Mouse (Mus musculus): ENCODE measurements around the gene Grem2. TPM values are rescaled to one million over a fixed set of nuclear protein-coding genes. Genes with fewer than 3 reads are reported as not detected.

The Grem2 gene
- under 1 TPM in 1 of 2 experiments, not detected in 1; 0.25 TPM for total RNA-seq (2021)

DNA sequence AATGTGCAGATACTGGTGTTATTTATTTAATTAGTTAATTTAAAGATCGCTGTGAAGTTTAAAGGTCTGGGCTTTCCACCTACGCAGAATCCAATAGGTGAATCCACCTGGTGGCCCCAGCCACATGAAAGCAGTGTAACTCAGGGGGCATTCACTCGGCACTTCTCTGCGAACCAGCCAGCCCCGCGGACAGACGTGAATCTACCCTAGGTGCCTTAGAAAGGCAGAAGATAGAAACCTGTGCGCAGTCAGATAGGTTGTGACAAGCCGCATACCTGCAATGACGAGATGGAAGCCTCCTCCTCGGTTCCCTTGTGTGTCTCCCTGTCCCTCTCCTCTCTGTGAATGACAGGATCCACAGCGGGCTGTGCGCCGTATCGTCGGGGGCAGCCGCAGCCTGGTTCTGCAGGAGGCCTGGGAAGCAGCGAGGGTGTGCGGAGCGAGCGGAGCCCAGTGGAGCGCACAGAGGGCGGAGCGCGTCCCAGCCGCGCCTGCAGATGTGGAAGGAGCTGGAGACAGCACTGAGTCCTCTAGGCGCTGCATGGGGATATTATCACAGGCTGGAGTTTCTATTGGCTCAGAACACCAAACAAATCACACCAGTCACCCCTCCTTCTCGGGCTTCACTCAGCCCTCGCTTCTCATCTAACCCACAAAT lies at the start of gene Grem2:
Grem2 (minus strand) TSS at position 522 of the 658 bp plus-strand sequence.
- DNase-seq (ENCODE audit: low spot score), result no peak
- intact Hi-C loops (cut with DNase I), result no loop called here

GRCm38 (mm10) chr1:174959837-174960236 lies 38.2 kb upstream of the Grem2 start:
- intact Hi-C loops (cut with DNase I), result no loop called here
- no peak for DNase-seq (ENCODE audit: low spot score)

GRCm38 (mm10) chr1:174931003-174931619 lies 9.5 kb upstream of the Grem2 start:
- intact Hi-C loops (cut with DNase I), result no loop called here

GRCm38 (mm10) chr1:174929459-174930181 lies 8.0 kb upstream of the Grem2 start:
- DNase-seq (ENCODE audit: low spot score), result no peak
- intact Hi-C loops (cut with DNase I), result no loop called here

More at GRCm38 (mm10) chr1:174931003-174931619, 9.5 kb upstream of the Grem2 start:
- DNase-seq (ENCODE audit: low spot score), result no peak

- intact Hi-C loops (cut with DNase I), result no loop called here
- no peak for DNase-seq (ENCODE audit: low spot score)
Measured at GRCm38 (mm10) chr1:174918949-174919348, 2.7 kb downstream of the Grem2 start.

GRCm38 (mm10) chr1:174918236-174918870 lies 3.3 kb downstream of the Grem2 start:
- DNase-seq (ENCODE audit: low spot score), result no peak
- intact Hi-C loops (cut with DNase I), result no loop called here

- intact Hi-C loops (cut with DNase I), result no loop called here
- DNase-seq (ENCODE audit: low spot score), result no peak
Measured at GRCm38 (mm10) chr1:174909834-174910233, 11.8 kb downstream of the Grem2 start.

- intact Hi-C loops (cut with DNase I), result no loop called here
- no peak for DNase-seq (ENCODE audit: low spot score)
Measured at GRCm38 (mm10) chr1:174908232-174908631, 13.4 kb downstream of the Grem2 start.

- intact Hi-C loops (cut with DNase I), result no loop called here
- DNase-seq (ENCODE audit: low spot score), result no peak
Measured at GRCm38 (mm10) chr1:174907637-174908036, 14.0 kb downstream of the Grem2 start.

GRCm38 (mm10) chr1:174902755-174903154 lies 18.9 kb downstream of the Grem2 start:
- intact Hi-C loops (cut with DNase I), result no loop called here
- no peak for DNase-seq (ENCODE audit: low spot score)

GRCm38 (mm10) chr1:174892471-174892870 lies 29.1 kb downstream of the Grem2 start:
- intact Hi-C loops (cut with DNase I), result no loop called here

GRCm38 (mm10) chr1:174888684-174889405 lies 32.8 kb downstream of the Grem2 start:
- no peak for DNase-seq (ENCODE audit: low spot score)
- intact Hi-C loops (cut with DNase I), result no loop called here

More at GRCm38 (mm10) chr1:174892471-174892870, 29.1 kb downstream of the Grem2 start:
- no peak for DNase-seq (ENCODE audit: low spot score)

DNA sequence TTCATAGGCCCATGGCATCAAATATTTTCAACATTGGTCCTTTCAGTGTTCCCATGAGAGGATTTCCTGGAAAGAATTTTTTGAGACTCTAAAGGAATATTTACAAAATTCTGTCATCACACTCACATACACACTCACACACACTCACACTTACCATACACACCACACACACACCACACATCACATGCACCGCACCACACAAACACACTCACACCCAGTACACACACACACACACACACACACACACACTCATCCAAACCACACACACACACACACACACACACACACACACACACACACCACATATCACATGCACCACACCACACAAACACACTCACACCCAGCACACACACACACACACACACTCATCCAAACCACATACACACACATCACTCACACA lies 33.5 kb downstream of the Grem2 start:
- no peak for DNase-seq (ENCODE audit: low spot score)
- intact Hi-C loops (cut with DNase I), result no loop called here

GRCm38 (mm10) chr1:174882496-174882895 lies 39.1 kb downstream of the Grem2 start:
- DNase-seq (ENCODE audit: low spot score), result no peak
- intact Hi-C loops (cut with DNase I), result no loop called here

- intact Hi-C loops (cut with DNase I), result no loop called here
- DNase-seq (ENCODE audit: low spot score), result no peak
Measured at GRCm38 (mm10) chr1:174875173-174875572, 46.4 kb downstream of the Grem2 start.

DNA sequence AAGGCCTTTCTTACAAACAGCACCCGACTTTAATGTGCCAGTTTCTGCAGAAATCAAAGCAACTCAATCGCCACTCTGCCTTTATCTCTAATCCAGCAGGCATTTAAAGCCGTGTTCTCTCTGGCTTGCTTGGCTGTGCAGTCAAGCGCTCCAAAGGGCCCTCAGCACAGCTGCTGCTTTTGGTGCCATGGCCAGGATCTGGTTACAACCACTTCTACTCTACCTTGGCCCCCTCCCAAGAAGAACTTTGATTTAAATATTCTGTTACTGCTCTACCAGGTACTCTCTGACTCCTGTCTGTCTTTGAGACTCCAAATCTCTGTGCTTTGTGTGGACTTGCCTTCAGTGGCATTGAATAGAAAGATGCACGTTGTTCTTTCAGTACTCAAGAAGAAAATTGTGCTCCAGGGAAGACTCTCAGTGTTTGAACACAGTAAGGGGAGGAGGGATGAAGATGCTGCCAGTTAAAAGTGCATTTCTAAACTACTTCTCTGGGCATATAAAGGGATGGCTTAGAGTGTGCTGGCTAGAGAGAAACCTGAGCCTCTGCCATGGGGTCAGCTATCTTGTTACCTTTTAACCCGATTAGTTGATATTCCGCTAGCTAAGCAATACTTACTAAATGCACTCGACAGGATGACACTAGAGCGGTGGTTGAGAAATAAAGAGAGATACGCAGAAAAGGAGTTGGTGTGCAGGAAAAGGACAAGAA lies 61.1 kb downstream of the Grem2 start:
- no peak for DNase-seq (ENCODE audit: low spot score)
- intact Hi-C loops (cut with DNase I), result no loop called here

GRCm38 (mm10) chr1:174856188-174856587 lies 65.4 kb downstream of the Grem2 start:
- intact Hi-C loops (cut with DNase I), result no loop called here
- no peak for DNase-seq (ENCODE audit: low spot score)

DNA sequence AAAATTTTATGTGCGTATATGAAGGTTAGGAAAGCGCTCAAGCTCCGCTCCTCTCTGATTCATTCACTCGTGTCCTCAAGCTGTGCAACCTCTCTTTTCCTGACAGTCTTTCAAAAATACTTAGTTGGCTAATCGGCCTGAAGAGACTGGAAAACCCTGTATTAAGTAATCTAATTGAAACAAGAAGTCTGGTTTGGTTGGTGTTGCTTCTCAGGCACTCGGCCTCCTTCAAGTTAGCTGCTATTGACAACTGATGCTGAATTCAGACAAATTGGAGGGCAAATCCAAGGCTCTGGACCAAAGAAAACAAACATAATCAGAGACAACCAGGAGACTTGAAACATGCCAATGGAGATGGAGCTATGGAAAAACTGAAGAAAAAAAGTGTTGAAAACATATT lies 76.8 kb downstream of the Grem2 start:
- intact Hi-C loops (cut with DNase I), result no loop called here
- no peak for DNase-seq (ENCODE audit: low spot score)

DNA sequence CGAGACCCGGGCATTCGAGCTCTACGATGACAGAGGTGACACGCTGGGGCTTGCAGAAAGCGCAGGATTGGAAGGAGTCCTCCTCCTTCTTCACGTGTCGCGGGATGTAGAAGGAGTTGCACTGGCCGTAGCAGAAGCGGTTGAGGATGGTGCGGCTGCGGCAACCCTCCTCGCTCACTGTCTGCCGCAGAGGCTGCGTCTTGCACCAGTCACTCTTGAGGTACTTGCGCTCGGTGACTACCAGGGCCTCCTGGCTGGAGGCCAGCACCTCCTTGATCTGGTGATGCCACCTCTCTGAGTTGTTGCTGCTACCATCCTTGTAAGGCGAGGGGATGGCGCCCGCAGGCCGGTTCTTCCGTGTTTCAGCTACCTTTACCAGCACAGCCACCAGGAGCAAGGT lies 84.8 kb downstream of the Grem2 start:
- DNase-seq (ENCODE audit: low spot score), result no peak
- intact Hi-C loops (cut with DNase I), result no loop called here

All from heart, postnatal 25 days (tissue).